Mouse (Mus musculus) right cerebral cortex, postnatal 14 days (tissue): Measurements from ENCODE around the gene Emc10.

Experiments used
- DNase-seq: peaks from one replicate; pipeline ENCODE4 v3.0.0; 2022

Gene Emc10

DNA sequence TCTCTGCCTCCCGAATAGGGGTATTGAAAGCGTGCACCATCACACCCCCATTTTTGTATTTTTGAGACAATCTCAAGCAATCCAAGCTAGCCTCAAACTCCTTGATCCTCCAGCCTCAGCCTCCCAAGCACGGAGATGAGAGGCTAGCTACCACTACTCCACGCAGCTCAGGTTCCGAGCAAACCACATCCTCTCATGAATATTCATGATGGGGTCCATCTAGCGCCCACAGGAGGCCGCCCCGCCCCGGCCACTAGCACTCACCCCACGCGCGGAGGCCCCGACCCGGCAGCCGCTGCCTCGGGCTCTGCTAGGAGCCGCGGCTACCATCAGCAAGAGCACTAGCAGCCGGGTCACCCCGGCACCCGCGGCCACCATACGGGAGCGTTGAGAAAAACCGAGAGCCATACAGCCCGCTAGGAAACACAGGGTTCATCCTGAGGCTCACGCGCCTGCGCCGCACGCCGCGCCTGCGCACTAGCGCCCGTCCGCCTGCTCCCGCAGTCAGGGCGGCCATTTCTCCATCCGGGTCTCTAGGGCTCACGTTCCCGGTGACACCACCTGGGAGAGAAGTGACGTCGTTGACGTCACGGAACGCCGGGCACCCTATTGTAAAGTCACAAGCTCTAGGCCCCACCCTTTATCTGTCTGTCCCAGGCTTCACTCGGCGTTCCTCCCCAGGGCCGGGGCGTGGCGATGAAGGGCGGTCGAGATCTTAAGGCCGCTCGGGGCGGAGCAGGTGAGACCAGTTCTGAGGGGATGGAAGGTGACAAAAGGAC lies at the start of gene Emc10, which contains the start of gene Fam71e1:
Emc10 (minus strand) TSS at position 538 of the 779 bp plus-strand sequence.
Fam71e1 (plus strand) TSS at position 590 of the 779 bp plus-strand sequence.
- DNase-seq: peak; percentile 99

DNA sequence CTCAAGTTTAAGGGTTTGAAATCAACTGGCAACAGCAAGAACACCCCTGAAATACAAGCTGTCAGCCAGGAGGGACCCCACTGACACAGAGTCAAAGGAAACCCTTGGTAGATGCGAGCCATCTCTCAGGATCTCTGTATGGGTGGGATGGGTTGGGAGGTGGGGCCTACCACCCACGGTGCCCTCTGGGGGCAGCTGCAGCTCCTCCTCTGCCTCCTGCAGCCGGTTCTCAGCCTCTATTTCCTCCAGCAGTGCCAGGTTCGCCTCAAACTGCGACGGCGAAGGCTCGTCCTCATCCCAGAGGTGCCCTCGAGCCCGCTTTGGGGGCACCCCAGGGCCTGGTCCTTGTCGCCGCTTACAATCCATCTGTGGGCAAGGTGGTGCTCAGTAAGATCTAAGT lies 46.7 kb upstream of the Emc10 start:
- DNase-seq: no peak

DNA sequence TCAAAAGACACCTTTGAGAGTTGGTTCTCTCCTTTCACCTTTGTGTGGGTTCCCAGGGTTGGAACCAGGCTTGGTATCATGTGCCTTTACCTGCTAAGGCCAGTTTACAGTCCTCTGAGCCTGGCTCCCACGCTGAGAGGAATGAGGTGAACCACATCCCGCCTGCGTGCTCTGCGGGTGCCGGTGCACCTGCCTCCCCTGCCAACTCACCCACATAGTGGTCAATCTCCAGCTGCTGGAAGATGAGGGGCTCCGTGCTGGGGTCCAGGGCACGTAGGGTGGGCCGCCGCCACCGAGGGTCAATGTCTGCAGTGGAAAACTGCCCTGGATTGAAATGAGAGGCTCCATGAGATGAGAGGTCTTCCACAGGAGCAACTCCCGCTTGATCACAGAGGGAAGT lies 46.2 kb upstream of the Emc10 start:
- DNase-seq: no peak

DNA sequence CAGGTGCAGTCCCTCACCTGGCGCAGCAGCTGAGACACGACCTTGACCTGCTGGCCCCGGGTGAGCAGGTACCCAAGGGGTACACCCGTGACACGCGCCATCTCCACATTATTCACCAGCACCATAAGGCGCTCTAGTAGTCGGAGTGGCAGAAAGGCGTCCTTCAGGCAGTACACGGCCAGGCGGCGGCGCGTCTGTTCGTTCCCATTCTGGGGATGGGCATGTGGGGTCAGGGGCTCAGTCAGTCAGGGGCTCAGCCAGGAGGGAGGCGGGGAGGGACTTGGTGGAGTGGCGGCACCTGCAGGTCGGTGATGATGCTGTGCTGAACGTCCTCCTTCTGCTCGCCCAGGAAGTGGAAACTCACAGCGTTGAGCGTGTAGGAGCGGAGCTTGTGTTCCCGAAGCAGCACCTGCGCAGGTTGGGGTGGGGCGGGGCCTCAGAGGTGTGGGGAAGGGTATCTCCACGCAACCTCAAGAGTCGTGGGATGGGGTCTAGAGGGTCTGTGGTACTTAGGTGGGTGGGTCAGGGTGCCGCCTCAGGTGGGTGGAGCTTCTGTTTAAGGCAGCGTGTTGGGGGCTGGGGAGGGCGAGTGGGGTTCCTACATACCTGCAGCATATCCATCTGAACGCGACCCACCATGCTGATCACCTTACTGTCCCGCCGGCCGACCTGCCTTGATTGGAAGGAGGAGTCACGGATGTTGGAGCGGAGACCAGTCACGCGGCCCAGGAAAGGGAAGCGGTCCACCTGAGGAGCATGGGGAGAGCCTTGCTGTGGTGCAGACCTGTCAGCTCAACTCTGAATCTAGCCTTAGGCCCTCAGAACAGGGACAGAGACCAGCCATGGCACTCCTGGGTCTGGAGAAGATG lies 42.7 kb upstream of the Emc10 start:
- DNase-seq: no peak

DNA sequence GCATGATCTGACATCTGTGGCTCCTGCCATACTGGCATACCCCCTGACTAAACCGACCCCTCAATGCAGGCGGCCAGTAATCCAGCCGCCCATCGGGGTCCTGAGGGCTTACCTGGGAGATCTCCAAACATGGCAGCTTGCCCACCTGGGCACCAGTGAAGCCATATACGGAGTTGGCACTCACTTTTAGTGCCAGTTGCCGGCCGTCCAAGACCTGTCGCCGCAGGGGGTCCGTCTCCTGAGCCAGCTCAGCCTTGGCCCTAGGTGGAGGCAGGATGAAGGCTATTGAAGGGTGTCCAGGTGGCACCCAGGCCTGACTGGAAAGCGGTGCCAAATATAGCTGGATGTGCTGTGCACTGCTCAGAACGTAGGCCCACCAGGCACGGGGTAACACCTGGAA lies 41.2 kb upstream of the Emc10 start:
- no peak for DNase-seq

DNA sequence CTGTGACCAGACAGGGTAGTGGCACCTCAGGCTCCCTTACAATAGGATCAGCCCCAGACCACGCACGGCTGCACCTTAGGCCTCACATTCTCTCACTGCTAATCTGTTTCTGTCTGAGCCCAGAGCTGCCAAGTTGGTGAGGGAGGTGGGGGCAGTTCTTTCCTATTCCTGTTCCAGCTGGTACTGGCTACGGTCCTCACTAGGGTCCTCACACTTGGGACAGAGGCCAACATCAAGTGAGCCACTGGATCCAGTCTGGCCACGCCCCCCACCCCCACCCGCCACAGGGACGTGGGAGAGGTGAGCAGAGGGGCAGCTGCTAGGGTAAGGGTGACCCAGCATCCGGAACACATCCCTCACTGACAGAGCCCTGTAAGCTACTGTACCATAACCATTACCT lies 40.7 kb upstream of the Emc10 start:
- no peak for DNase-seq

DNA sequence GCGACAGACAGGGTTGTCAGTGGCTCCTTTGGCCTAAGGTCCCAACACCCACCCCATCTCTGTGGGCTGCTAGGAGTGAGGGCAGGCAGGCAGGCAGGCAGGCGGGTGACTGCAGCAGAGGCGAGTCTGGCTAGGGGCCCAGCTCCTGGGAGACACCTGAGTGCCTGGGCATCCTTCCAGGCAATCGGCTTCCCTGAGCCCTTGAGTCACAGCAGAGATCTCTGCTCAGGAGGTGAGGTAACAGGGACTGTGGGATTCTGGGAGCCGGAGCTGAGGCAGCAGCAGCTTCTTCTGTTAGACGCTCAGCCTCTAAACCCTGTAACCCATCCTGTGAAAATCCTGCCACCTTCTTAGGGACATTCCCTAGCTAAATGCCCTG lies 40.2 kb upstream of the Emc10 start:
- DNase-seq: peak; percentile 52

DNA sequence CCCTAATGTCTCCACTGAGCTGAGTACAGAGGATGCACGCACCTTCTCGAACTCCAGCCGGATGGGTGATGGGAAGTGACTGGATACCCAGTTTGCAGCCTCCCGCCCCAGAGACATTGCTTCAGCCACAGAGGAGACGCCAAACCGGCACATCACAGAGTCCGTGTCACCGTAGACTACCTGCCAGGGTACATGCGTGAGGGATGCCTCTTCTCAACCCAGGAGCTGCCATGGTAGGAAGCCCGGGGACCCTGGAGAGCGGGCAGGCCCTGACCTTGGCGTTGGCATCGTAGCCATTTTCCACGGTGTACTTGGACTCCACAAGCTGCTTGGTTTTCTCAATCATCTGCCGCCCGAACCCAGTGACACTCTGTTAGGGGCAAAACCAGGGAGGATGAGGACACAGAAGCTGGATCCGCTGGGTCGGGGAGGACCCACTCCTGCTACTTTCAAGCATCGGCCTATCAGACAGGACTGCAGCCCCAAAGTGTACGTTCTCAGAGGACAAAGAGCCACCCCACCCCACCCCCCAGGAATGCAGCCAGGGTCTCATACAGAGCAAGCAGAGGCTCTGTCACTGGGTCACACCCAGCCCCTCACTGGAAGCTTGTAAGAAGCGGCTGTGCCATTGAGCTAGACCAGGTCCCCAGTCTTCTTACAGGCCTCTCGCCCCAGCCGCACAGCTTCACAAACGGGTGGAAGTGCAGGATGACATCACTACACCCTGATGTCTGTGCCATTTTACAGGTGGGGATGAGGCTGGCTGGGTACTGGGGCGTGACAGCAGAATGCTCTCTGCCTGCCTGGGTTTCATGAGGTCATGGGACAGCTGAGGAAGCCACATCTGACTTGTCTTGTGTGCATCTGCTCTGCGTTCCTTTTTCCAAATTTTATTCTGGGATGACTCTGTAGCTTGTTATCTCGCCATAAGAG lies 39.6 kb upstream of the Emc10 start:
- no peak for DNase-seq

DNA sequence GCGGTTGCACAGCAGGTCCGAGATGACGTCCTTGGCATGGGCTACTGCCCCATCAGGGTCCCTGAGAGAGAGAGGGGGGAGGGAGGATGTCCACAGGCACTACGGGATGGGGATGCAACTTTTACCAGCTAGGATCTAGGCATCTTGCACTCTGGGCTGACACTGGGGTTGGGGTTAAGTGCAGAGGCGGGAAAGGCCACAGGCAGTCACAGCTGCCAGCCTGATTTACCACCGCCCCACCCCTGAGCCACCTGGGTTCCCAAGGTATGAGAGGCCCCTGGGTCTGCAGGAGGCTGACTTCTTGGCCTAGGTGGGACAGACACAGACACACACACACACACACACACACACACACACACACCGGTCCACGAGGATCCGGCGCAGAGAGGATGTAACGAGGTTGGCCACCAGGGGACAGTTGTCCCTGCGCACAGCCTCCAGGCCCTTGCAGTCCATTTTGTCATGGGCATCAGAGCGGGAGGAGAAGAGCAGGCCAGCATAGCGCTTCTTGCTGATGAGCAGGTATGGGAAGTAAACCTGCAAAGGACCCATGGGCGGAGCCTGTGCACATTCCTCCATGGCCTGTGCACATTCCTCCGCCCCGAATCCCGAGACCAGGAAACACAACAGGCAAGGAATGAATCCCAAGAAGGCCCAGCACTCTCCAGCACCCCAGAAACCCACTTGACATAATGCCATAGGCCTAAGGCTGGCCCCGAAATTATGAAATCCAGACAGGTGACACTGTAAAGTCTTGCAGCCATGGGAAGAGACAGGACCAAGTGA lies 38.5 kb upstream of the Emc10 start:
- no peak for DNase-seq

DNA sequence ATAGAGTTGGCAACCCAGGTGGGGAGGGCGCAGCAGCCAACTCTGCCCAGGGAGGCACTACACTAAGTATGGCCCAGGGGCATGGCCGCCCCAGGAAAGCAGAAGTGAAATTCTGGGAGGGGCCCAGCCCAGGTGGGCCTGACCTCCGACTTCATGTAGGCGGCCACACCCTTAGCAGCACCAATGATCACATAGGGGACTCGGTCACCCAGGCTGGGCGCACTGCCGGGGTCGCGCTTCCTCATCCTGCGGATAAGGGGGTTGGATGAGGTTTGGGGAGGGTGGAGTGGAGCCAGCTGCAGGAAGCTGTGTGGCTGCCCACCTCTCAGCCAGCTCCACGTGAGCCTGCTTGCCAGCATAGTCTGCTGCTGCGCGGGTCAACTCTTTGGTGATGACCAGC lies 37.9 kb upstream of the Emc10 start:
- no peak for DNase-seq

DNA sequence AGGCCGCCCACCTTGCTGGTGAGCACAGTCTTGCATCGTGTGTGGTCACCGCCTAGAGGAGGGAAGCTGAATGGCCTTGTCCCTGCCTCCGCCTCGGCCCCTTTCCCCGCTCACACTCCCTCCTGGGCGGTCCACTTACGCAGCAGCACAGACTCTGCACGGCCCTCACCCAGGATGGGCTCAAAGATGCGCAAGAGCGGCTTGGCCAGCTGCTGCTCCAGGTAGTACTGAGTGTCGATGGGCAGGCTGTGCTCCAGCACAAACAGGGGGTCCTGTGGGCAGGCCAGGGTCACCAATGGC lies 37.4 kb upstream of the Emc10 start:
- no peak for DNase-seq

DNA sequence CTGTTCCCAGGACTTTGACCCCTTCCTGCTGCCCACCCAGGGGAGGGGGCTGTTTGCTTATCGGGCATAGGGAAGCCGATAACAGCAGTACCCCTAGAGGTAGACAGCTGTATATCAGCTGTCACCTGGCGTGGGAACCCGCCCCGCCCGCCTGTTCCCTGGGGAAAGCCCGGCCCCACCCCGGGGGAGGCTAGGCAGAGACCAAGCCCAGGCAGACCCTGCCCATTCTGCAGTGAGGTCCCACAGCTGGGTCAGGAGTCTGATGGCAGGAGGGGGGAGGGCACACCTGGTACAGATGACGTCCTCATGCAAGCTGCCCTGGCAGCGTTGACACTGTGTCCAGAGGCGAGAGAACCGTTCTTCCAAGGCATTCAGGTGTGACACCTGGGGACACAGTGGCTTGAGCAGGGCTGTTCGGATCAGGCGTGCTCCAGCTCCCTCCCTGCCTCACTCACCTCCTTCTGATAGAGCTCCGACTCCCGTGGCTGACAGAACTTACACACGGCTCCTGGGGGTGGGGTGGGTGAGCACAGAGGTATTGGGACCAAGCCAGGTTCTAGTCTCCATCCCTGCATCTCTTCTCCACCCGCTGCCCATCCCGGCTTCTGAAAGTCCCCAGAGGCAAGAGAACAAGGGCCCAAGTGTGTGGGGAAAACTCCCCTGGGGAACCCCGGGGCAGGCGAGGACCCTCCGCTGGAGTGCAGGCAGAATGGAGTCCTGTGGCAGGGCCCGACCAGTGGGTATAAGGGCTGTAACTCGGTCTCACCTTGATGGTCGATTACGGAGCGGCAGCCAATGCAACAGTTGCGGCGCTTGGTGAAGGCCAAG lies 36.8 kb upstream of the Emc10 start:
- no peak for DNase-seq

DNA sequence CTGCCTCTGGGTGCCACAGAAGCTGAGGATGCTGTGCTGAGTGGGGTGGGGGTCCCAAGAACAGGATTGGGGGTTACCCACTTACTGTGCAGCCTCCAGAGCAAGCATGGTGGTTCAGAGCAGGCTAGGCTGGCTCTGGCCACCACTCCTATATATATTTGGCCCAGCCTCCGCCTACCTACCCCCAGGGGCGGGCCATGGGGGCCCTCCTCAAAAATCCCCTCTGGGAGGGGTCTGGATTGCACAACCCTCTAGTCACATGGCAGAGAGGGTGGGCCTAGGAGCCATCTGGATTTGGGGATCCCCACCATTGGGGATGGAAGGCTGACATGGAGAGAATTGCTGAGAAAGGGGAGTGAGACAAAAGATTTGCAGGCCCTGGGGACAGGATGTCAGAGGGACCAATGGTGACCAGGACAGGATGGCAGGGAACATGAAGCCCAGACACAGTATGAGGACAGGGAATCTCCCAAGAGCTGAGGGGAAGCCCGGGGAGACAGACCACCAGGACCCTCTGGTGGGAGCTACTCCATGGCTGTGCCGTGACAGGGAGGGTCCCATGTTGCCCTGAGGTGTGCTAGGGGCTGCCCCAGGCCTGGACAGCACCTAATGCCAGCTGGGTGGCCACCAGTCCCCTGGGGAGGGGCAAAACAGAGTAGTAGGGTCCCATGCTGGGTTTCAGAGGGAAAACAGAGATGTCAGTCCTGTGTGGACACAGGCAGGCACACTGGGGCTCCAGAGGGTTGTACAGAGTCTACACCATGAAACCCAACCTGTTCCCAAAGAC lies 35.8 kb upstream of the Emc10 start, which contains the start of gene Spib:
Spib (minus strand) TSS at position 126 of the 787 bp plus-strand sequence.
- no peak for DNase-seq

DNA sequence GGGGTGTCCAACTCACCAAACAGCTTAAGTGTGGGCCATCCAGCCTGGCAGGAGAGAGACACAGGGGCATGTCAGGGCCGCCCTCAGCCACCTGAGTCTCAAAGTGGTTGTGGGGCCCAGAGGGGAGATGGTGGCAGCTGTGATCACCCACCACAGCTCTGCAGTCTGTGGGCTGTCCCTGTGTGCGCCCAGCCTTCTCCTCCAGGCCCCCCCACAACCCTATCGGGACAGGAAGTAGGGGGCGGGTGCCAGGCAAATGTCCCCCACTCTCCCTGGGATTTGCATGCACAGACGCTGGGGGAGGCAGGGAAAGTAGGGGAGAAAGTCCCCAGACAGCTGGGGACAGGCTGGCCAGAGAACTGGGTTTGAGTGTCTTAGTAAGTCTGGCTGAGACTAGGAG lies 34.9 kb upstream of the Emc10 start:
- DNase-seq: no peak

DNA sequence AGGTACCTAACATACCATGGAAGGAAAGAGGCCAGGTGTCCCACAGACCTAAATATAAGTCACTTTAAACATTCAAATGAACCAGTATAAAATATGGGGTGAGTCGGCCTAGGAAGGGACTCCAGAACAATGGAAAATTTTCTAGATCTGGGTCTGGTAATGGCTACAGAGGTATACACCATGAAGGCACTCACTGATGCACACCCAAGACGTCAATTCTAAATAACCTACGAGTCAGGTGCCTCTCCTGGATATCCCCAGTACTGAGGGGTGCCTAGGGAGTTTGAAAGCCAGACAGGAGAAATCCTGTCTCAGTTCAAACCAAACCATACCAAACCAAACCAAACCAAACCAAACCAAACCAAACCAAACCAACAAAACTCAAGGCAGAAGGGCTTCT lies 34.2 kb upstream of the Emc10 start:
- no peak for DNase-seq

DNA sequence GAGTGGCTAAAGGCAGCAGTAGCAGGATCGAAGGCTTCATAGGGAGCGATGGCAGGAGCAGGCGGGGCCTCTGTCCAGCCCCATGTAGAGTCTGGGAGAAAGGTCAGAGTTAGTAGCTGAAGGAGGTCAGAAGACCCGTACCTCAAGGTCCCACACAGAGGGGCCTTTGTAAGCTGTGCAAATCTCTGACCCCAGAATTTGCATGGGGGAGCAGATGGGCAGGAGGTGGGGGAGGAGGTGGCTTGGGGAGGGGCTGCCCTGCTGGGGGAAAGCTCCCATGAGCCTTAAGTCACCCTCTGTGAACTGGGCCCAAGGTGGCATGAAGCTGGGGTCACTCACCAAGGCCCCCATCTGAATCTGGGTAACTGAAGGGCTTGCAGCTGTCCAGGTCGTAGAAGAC lies 33.2 kb upstream of the Emc10 start:
- no peak for DNase-seq

DNA sequence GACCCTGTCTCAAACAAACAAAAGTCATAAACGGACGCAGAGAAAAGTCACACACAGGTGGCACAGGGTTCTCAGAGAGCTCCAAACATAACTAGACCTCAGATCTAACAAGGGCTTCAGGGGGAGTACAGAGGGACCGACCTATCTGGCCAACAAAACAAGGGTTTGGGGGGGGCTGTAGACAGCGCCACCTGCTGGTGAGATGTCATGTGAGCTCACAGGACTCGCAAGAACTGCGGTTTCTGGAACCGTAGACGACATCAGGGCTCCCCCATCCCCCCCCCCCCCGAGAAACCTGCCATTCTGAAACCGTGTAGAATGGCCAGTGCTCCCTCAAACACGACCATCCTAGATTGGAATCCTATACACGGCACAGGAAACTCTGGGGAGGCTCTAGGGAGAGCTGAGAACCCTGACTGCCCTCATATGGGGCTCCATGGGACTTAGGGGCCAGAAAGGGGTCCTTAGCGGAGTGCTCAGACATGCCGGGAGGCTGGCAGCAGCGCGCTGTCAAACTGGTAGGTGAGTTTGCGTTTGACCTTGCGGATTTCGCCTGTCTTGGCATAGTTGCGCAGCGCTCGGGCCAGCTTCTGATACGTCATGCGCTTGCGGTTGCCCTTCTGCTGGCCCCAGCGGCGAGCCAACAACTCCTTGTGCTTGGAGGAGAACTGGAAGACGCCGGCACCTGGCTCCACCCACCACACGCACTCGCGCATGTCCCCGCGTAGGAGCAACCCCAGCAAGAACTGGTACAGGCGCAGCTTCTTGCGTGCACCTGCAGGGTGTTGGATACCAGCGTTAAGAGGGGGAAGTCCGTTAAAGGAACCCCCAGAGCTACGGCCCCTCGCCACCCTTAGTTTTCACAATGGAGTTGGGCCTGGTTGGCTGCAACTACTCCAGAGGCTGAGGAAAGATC lies 31.4 kb upstream of the Emc10 start:
- DNase-seq: peak; percentile 86

DNA sequence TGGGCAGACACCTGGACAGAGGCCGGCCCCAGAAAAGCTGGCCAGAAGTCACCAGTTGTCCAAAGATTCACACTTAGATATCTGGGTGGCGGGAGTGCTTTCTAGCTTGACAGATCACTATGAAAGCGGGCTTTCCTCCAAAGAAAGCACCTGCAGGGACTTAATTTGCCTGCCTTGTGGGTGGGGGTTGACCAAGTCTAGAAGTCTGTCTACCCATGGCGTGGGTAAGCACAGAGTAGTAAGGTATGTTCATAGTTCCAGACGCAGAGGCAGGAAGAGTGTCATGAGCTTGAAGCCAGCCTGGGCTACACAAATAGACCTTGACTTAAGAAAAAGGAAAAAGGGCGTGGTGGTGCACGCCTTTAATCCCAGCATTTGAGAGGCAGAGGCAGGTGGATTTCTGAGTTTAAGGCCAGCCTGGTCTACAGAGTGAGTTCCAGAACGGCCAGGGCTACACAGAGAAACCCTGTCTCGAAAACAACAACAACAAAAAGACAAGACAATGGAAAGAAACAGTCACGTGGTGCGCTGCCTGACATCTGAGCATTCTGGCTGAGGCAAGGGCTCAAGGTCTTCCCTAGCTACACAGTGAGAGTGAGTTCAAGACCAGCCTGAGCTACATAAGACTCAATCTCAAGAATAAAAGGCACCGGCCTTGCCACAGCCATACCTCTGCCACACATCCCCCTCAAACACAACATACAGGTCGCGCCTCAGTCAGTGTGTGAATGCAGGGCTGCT lies 30.3 kb upstream of the Emc10 start:
- no peak for DNase-seq
